Mouse (Mus musculus): ENCODE measurements around the gene Tnnc1.
A peak's percentile ranks its signal among the peaks of the same experiment; 100 is the strongest.

The Tnnc1 gene

GRCm38 (mm10) chr14:31215157-31216002, 7.3 kb downstream of the Tnnc1 start:
- peak; percentile 67 to 68 for DNase-seq

DNA sequence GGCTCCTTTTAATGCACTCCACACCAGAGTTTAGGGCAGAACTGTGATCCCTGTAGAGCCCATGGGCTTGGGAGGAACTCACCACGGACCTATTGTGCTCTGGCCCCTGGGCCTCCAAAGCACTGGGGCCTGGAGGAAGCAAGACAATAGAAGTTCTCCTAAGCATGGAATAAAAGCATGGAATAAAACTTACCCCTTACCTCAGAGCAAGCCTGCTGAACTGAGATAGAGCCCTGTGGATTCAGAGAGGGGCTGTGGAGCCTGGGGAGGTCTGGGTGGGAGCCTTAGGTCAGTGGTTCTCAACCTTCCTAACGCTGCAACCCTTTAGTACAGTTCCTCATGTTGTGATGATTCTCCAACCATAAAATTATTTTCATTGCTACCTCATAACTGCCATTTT, 8.7 kb downstream of the Tnnc1 start, which contains the start of gene Nisch:
TSS of gene Nisch (minus strand) at position 101 of the 400 bp plus-strand sequence.
- no peak for DNase-seq

DNA sequence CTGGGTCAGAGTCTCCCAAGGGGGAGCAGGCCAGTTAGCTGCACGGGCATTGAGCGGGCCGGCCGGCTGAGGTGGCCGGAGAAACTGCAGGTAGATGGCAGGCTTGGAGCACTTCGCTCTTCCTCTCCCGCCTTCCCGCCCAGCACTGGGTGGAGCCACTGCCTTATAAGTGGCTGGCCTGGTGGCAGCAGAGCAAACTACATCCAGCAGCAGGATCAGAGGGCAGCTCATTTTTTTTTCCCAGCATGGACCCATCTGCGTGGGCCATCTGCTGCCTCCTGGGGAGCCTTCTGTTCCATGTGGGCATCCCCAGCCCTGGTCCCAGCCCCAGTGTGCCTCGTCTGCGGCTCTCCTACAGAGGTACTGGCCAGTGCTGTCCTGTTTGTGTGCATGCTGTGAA, 9.6 kb downstream of the Tnnc1 start, which contains the start of gene Sema3g:
TSS of gene Sema3g (plus strand) at position 195 of the 400 bp plus-strand sequence.
- DNase-seq, result no peak

GRCm38 (mm10) chr14:31226978-31227377, 18.9 kb downstream of the Tnnc1 start:
- DNase-seq, result peak in 1 of 2 experiments; percentile 2

DNA sequence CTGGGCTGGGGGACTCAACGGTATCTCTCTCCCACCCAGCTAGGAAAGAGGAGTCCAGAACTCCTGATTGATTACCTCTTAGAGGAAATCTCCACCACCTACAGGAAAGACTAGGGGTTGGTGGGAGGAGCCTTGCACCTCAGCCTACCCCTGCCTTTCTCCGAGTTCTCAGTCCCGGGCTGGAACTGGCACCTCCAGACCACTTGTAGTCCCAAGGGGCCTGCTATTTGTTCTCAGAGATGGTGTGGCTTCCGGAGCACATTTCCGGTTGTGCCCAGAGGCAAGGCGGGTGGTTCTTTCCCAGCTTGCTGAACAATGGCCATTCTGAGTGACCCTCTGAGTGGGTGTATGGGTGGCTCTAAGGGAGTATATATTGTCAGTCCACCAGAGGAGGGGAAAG, 20.1 kb downstream of the Tnnc1 start:
- peak in 1 of 2 experiments; percentile 2 for DNase-seq

GRCm38 (mm10) chr14:31230442-31230841, 22.3 kb downstream of the Tnnc1 start:
- no peak for DNase-seq

DNA sequence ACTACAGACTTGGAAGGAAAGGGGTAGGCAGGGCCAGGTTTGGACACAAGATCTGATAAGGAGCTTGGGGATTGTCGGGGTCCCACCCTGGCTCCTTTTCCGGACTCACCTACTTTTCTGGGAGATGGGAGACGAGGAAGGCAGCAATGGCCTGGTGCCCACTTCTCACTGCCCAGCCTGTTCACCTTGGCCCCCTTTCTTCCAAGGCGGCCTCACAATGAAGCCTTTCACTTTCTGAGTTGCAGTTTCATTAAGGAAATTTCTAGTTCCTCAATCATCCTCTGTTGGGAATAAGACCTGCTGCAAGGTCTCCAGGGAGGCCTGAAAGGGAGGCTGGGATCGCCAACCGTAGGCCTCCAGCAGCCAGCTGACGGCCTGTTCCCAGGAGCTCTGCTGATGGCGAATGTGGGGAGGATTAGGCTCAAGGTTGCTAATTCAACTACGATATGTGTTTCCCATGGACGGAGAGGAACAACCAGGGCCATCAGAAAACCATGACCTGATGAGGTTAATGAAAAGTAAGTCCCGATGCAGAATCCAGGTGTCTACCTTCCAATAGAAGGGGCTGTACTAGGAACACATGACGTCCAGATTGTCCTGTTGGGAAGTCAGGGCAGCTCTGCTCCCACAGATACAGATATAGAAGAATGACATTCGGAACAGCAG, 24.4 kb downstream of the Tnnc1 start:
- DNase-seq, result no peak

DNA sequence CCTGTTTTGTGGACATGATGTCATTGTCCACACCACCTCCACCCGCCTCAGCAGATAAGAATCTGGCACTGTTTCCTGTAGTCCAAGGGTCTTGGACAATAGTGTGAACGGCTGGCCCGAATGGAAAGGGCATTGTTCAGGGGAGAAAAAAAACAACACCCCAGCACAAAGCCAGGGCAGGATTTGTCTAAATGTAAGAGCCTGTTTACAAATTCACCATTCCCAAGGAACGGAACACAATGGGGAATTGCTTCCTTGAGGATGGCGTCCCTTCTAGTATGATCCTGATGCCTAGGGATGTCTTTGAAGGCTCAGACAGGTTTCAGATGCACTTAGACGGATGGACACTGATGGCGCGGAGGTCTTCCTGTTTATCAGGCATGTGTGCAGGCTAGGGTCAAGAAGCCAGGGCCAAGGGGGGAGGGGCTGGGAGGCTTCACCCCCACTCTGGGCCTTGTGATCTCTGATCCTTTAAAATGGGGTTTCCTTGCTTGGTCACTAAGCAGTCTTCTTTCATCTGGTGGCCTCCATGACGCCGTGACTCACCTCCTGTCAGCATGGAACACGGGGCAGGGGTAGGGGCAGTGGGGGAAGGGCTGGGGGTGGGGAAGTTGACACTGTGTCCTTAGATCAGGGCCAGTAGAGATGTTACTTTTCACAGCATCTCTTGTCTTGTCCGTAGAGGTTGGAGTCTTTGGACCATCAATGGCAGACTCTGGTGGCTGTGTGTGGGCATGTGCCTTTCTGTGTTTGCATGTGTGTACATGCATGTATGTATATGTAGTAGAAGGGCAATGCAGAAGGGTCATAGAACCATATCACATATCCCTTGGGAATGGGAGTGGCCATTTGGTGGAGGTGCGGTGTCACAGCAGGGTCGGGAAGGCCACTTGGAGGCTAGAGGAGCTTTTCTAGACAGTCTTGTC, 25.2 kb downstream of the Tnnc1 start:
- DNase-seq, result no peak

DNA sequence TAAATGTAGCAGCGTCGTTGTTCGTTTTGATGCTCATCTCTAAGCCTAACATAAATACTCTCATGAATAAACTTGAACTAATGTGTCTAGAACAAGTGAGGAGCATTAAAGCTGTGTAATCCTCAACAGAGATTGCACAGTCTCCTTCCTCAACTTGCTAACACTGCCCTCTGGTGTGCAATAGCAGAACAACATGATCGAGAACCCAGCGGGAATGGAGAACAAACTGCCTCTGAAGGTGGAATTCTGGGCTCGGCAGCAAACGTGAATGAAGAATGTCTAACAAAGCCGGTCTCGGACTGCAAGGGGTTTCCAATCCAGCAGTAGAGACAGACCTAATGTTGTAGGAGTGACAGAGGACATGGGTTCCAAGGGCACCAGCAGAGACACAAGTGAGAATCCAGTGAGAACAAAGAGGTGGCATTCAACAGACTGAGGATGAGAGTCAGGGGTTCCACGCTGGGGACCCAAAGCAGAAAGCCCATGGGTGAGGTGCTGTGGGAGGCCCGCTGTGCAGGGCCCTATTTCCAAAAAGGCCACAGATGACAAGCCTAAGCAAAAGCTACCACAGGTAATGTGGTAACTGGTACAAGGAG, 26.0 kb downstream of the Tnnc1 start:
- peak; percentile 49 to 61 for DNase-seq

DNA sequence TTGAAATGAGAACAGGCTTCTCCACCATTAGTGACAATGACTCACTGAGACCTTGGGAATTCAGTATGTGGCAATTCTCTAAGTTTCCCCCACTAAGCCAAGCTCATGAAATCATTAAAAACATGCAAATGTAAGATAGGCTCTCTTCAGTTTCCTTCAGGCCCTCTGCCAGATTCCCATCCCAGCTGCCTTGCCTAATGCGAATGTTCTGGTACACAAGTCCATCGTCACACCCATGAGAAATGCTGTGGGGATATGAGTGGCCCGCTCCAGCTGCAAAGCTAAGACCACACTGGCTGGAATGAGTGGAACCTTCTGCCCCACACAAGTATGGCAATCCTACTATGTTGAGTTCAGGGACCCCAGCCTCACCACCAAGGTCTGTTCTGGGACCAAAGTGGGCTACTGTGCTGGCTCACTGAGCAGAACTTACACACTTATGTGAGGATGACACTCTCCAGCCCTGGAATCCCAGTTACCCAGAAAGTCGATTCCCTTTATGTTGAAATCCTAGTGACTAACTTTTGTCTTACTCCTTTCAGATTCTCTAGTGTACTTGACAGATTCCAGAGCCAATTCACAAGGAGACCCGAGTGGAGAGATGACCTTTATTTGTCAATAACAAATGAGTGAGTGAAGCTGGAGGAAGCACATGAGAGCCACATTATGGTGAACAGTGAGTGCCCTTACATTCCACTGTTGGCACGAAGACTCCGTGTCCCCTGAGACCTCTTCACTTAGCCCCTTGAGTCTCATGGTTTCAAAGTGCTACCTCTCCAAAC, 29.2 kb downstream of the Tnnc1 start:
- DNase-seq, result no peak

DNA sequence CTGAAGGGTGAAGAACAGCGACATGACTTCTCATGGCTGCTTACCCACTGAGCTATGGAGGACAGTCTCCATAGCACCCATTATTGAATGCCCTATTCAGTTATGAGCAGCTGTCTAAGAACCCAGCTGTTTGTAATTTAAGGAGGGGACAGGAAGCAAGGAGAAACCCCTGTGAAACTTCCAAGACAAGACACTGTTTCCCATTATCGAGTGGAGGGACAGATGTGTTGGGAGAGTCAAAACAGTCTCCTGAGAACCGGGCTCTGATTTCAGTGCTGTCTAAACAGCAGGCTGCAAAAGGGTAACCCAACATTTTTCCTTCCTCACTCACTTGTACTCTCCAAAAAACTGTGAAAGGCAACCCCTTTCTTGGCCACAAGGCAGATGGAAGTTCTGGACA, 32.4 kb downstream of the Tnnc1 start:
- DNase-seq, result no peak

DNA sequence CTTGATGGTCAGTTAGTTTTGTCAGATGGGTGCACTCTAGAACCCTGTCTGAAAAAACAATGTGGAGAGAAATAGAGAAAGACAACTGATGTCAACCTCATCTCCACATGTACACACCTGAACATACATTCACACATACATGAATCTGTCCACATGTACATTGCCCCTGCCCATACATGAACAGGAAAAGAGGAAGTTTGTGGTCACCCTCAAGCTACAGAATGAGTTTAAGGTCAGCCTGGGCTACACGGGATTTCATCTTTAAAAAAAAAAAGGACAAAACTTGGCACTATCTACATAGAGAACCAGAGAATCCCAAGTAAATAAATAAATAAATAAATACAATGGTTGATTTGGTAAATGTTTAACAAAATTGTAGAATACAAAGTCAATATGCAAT, 36.7 kb downstream of the Tnnc1 start:
- DNase-seq, result no peak

- DNase-seq, result no peak
These were observed 37.8 kb downstream of the Tnnc1 start for GRCm38 (mm10) chr14:31245946-31246345.

DNA sequence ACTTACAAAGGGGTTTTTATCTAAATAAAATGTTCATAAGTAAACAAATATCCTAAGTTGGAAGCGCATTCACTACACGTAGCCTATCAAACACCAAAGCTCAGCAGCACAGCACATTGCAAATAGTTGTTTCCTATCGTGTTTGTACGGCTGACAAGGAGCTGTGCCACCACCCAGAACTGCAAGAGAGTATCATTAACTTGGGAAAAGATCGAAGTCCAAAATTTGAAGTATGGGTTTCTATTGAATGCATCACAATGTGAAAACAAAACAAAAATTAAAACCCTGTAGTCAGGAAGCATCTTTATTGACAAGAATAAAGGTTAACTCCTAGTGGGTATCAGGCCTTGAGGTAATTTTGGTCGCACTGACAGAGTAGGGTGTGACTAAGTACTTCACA, 40.3 kb downstream of the Tnnc1 start:
- no peak for DNase-seq

- no peak for DNase-seq
These were observed 42.3 kb downstream of the Tnnc1 start for GRCm38 (mm10) chr14:31250222-31251083.

DNA sequence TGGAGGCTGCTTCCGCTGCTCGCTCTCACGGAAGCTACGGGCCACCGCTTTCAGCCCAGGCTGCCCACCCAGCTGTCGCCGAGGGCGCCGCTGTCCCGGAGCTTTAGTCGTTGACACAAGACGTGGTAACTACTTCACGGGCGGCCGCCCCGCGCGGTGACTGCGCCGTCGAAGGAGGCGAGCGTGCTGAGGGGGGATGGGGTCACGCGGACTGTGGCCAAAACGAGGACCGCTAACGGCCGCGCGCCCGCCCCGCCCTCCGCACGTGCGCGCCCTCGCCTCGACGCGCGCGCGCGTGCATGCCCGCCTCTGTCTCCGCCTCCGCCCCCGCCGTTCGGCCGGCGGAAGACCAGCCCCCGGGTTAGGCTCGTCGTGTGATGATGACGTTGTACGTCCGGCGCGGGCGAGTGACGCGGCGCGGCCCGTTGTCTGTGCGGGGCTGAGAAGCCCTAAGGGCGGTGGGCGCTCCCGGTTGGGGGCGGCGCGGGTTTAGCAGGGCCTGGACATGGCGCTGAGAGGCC, 43.0 kb downstream of the Tnnc1 start, which contains the start of the genes Phf7 and Bap1:
TSS of gene Phf7 (minus strand) at position 234 of the 521 bp plus-strand sequence.
TSS of gene Bap1 (plus strand) at position 367 of the 521 bp plus-strand sequence.
- DNase-seq, result peak; percentile 95 to 97

GRCm38 (mm10) chr14:31251626-31252025, 43.5 kb downstream of the Tnnc1 start:
- no peak for DNase-seq

DNA sequence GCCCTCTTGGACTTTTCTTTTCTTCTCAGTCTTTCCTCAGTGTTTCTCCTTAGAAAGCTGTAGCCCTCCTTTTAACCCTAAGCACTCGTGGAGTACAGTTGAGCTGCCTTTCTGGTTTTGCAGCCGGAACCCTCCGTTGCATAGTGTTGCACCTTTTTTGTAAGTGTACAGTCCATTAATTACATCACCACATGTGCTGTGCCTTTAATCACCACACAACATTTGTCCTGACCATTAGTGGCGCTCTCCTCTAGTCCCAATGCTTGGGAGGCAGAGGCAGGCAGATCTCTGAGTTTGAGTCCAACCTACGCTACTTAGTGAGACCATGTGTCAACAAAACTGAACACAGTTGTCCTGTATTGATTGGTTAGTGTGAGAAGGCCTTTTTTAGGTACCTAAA, 44.0 kb downstream of the Tnnc1 start:
- no peak for DNase-seq

DNA sequence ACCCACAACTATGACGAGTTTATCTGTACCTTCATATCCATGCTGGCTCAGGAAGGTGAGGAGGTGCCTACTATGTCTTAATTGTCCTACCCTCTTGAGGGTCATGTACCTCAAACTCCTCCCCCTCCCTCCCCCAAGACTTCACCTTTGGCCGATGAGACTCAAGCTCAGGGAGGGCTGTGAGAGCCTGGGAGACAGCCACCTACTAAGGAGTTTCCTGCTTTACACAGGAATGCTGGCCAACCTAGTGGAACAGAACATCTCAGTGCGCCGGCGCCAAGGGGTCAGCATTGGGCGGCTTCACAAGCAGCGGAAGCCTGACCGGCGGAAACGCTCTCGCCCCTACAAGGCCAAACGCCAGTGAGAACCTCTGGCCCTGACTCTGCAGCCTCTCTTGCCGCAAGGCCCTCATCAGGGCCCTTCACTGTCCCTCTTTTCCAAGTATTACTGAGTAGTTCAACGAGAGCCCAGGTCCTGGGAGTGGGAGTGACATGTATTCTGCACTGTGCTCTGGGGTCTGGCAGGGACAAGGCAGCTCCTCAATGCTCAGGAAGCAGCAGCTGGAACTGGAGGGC, 50.5 kb downstream of the Tnnc1 start:
- no peak for DNase-seq

DNA sequence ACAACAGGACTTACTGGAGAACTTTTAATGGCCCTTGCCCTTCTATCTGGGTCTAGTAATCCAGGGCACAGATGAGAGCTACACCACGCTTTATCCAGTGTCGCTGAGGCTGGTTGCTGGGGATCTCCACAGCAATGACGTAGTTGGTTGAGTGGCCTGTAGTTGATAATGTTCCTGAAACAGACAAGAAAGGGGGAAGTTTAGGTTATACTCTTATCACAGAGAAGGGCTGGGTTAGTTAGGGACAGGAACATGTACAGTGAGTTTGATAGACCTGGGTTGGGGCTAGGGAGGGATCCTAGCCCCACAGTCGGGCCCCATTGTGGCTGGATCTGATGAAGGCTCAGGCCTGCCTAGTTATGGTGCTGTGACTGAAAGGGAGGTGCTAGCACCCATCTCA, 52.3 kb downstream of the Tnnc1 start:
- DNase-seq, result no peak

Measured in thymus, postnatal 36 days (tissue).